Mouse (Mus musculus) cerebellum, adult 2 months (tissue): ENCODE measurements around the gene Hist1h4i. TPM values are rescaled to one million over a fixed set of nuclear protein-coding genes. Genes with fewer than 3 reads are reported as not detected.

Source experiments
- DNase-seq, 2 experiments: peaks; one replicate each; pipeline ENCODE4 v3.0.0; 2021
- H3K27ac ChIP-seq: fragments of 200-500 bp; 2 replicates; pipeline ENCODE4 v1.5.1; 2012; ENCODE audit warnings: low read length, control low read depth, inconsistent platforms; ENCODE audit not compliant: insufficient read depth
- H3K27me3 ChIP-seq: fragments of 200-500 bp; 2 replicates; pipeline ENCODE4 v1.6.1; 2012; ENCODE audit warnings: inconsistent platforms, mild to moderate bottlenecking, low read length, moderate library complexity; ENCODE audit not compliant: control insufficient read depth, insufficient read depth
- H3K4me1 ChIP-seq: fragments of 200-500 bp; 2 replicates; pipeline ENCODE4 v1.6.1; 2011; ENCODE audit warnings: low read length; ENCODE audit not compliant: control insufficient read depth, insufficient read depth
- H3K4me3 ChIP-seq: fragments of 200-500 bp; replicated peaks from 2 replicates; pipeline ENCODE3; 2011; ENCODE audit warnings: mild to moderate bottlenecking, low read depth, low read length, control low read depth; ENCODE audit not compliant: insufficient read depth
- CTCF ChIP-seq: fragments of 200-500 bp; IDR thresholded peaks from 2 replicates; pipeline ENCODE4 v1.5.1; 2011; ENCODE audit warnings: low read depth, mild to moderate bottlenecking, control low read depth, low read length, moderate library complexity, borderline replicate concordance; ENCODE audit not compliant: insufficient read depth
- POLR2A ChIP-seq: fragments of 200-500 bp; IDR thresholded peaks from 2 replicates; pipeline ENCODE4 v1.6.1; 2011; ENCODE audit warnings: low read length, control low read depth, borderline replicate concordance; ENCODE audit not compliant: insufficient read depth
- WGBS: fragments of 180-500 bp; shearing (Covaris S2); methylation state at CpG from one replicate; pipeline ENCODE4 v1.1.7; 2018; 5-methylcytosine and 5-hydroxymethylcytosine counted together
- polyA plus RNA-seq: library from polyadenylated mRNA; depleted of rRNA; stranded (reverse); fragments of >200 nt; gene quantifications from 2 replicates; pipeline ENCODE4 v1.2.3, GENCODE M21; 2012

Gene Hist1h4i
- polyA plus RNA-seq, 1 experiment: 8.8 TPM

DNA sequence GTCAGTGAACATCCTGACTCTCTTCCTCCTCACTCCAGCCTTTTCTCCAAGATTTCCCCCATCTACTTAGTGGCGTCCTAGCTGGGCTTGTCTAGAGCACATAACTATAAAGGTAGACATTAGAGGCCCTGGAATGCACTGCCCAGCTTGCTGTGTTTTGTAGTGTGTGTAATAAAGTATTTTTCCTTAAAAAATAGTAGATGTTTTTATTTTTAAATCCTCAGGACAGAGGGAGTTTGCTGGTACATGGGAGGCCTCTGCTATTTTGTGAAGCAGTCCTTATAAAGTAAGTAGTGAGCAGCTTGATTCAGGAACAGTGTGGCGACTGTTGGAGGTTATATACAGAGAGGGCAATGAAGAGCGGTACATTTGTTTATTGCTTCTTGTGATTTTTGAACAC lies 32.5 kb downstream of the Hist1h4i start:
- H3K27me3 ChIP-seq: peaks cover 10% of the 10 kb centered on the region; the same call in 1 of the 2 replicates
- no peak for DNase-seq
- WGBS: 79% methylated on average over 3 of the region's 3 CpGs
- TF ChIP-seq CTCF (no peak), POLR2A (no peak)
- peaks cover 5% of the 10 kb centered on the region; the same call in 1 of the 2 replicates for H3K4me1 ChIP-seq
- no peak overlapping the region for H3K4me3 ChIP-seq
- H3K27ac ChIP-seq: no peak overlapping the region

GRCm38 (mm10) chr13:22007872-22008271 lies 33.3 kb downstream of the Hist1h4i start:
- H3K27ac ChIP-seq: no peak overlapping the region
- H3K27me3 ChIP-seq: peaks cover 8% of the 10 kb centered on the region; the same call in 1 of the 2 replicates
- no peak overlapping the region for H3K4me3 ChIP-seq
- WGBS: 55% methylated on average over 7 of the region's 7 CpGs
- no peak for DNase-seq
- H3K4me1 ChIP-seq: peaks cover 5% of the 10 kb centered on the region; the same call in 1 of the 2 replicates
- TF ChIP-seq CTCF (no peak), POLR2A (no peak)

- Histone ChIP-seq H3K4me3 (no peak overlapping the region), H3K27ac (no peak overlapping the region), H3K4me1 (peaks cover 5% of the 10 kb centered on the region; the same call in 1 of the 2 replicates), H3K27me3 (peaks cover 8% of the 10 kb centered on the region; the same call in 1 of the 2 replicates)
- 9% methylated on average over 18 of the region's 18 CpGs for WGBS
- TF ChIP-seq CTCF (no peak), POLR2A (no peak)
- no peak for DNase-seq
Measured at GRCm38 (mm10) chr13:22007121-22007510, 34.0 kb downstream of the Hist1h4i start.

GRCm38 (mm10) chr13:22006334-22007120 lies 34.6 kb downstream of the Hist1h4i start:
- peaks cover 5% of the 10 kb centered on the region; the same call in 1 of the 2 replicates for H3K4me1 ChIP-seq
- TF ChIP-seq CTCF (no peak), POLR2A (no peak)
- H3K4me3 ChIP-seq: peak overlapping the region; percentile 54
- peaks cover 8% of the 10 kb centered on the region; the same call in 1 of the 2 replicates for H3K27me3 ChIP-seq
- under 1% methylated on average over 38 of the region's 38 CpGs for WGBS
- peak in 1 of 2 experiments; percentile 30 for DNase-seq
- no peak overlapping the region for H3K27ac ChIP-seq

DNA sequence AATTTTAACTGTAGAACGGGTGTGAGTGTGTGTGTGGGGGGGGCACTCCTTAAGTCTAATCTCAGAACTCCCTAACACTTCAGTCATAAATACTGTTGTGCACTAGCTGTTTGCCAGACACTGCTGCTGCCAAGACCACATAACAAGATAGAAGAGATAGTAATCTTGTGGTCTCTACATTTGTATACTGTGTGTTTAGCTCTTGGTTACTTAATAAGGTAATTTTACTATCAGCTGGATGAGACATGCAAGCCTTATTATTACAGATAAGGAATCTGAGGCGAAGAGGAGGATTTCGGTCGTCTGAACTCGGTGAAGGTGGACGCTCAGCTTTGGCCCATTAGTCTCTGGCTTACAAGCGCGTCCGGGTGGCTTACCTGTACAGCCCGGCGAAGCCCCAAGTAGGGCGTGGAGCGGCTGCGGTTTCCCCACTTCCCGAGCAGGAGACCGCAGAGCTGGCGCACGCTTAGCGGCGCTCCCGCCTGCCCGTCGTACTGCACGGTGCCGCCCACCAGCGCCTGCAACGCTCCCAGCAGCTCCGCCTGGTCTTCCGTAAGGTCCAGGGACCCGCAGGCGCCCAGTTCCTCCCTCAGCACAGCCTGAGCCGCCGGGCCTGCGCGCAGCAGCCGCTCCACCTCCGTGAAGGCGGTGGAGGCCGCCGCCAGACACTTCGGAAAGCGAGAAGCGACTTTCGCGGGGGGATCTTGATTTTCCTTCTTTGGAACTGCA lies 35.4 kb downstream of the Hist1h4i start:
- H3K27me3 ChIP-seq: peaks cover 10% of the 10 kb centered on the region; the same call in 1 of the 2 replicates
- H3K27ac ChIP-seq: no peak overlapping the region
- H3K4me1 ChIP-seq: peaks cover 5% of the 10 kb centered on the region; the same call in 1 of the 2 replicates
- H3K4me3 ChIP-seq: peak overlapping the region; percentile 54
- peak in 1 of 2 experiments; percentile 46 for DNase-seq
- TF ChIP-seq CTCF (no peak), POLR2A (no peak)
- WGBS: under 1% methylated on average over 45 of the region's 45 CpGs

DNA sequence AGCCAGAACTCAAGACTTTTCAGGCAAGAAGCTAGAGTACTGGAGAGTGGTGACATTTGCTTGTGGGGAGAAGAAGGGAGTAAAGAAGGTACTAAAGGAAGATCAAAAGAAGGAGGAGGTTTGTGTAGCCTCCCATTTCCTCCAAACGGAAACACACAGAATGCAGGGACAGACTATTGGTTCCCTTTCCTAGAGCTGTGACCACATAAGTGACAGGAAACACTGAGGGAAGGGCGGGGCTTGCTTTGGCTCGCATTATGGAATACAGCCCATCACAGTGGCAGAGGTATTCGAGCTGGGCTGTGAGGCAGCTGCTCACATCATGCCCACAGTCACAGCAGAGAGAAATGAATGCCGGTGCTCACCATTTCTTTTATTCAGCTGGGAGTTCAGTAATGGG lies 39.3 kb downstream of the Hist1h4i start:
- peaks cover 5% of the 10 kb centered on the region; the same call in 1 of the 2 replicates for H3K4me1 ChIP-seq
- peaks cover 14% of the 10 kb centered on the region; the same call in 1 of the 2 replicates for H3K27me3 ChIP-seq
- no peak overlapping the region for H3K4me3 ChIP-seq
- WGBS: 23% methylated on average over 5 of the region's 5 CpGs
- DNase-seq: no peak
- H3K27ac ChIP-seq: no peak overlapping the region
- TF ChIP-seq POLR2A (no peak), CTCF (no peak)

DNA sequence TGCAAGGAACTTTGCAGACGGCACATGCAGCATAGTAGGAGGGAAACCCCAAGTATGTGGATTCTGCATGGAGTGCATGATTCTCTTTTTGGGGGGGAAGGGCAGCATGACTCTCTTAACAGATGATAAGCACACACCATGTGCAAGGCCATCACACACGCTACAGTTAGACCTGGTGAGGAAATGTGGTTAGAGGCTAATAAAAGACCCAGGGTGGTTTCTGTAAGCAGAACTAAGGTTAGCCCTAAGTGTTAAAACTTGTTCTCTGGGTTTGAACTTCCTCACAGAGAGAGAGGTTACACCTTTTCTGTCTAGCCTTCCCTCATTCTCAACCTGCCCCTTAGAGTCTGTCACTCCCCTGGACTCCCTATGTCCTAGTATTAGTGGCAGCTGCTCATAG lies 39.8 kb downstream of the Hist1h4i start:
- no peak for DNase-seq
- H3K27me3 ChIP-seq: peaks cover 17% of the 10 kb centered on the region; the same call in 1 of the 2 replicates
- H3K27ac ChIP-seq: no peak overlapping the region
- no peak overlapping the region for H3K4me3 ChIP-seq
- TF ChIP-seq CTCF (no peak), POLR2A (no peak)
- WGBS: 76% methylated on average over 2 of the region's 2 CpGs
- H3K4me1 ChIP-seq: peaks cover under 1% of the 10 kb centered on the region; the same call in 1 of the 2 replicates
